Mouse (Mus musculus): ENCODE measurements around the gene Gm45717.

The Gm45717 gene

DNA sequence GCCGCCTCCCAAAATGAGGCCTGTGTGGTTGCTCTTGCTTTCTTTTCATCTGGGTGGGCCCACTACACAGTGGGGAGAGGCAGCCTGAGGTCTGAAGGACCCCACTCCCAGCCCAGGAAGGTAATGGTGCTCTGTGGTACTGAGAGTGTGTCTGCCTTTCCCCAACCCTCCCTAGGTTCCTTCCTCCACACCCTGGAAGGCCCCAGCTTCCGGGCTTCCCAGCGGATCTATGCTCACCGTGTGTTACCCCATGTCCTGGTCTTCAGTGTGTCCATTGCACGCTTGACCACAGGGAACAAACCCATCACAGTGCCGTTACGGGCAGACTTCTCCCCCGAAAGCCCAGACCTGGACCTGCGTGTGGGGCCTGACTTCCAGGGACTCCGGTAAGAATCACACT is 12.9 kb downstream of the Gm45717 start:
- DNase-seq (ENCODE audit: low read depth) = peak; percentile 34

DNA sequence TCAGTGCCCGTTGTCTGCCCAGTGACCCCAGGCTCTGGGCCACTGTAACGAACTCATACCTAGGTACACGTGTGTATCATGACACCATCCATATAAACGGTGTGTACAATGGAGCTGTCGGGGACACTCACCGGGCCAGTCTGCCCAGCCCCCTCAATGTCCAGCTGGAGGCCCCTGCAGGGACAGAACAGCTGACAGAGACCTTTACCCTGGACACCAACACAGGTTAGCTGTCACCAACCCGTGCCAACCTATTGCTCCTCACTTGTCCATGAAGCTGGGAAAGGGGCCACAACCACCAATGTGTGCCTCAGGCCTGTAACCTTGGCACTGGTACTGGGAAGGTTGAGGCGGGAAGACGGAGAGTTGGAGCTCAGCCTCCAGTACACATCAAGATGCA is 13.4 kb downstream of the Gm45717 start:
- DNase-seq (ENCODE audit: low read depth) = peak; percentile 43

DNA sequence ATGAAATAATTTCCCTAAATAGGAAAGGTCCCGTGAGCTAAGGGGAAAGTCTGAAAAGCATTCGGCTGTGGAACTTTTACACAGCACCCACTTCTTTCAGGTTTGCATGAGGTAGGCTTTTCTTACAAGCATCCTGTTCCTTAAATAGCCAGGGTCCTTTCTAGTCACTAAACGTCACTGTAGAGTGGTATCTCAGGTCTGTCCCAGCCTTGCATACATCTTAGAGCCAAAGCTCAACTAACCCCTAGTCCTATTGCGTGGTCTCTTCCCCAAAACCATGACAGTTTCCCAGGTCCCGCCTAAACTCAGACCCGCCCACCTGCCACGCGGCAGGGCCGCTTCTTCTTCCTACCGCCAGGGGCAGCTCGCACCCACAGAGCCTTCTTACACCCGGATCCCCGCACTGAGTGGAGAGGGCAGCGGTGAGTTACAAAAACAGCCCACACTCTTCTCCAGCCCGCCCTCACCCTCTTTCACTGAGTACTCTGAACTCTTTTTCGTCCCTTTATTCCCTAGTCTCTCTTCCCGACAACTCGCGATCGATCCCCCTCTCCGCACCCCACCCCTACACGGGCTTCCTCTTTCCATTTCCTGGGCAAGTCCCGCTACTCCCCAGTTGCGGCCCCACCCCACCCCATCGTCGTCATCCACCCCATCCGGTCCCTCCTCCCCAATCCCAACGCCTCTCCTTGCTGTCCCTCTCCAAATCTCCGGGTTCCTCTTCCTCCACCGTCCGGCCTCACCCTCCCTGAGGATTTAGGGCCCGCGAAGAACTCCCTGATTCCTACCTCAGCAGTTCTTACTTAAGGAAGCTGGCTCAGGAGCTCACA is 14.3 kb downstream of the Gm45717 start, which contains the start of gene Pgghg:
TSS of gene Pgghg (plus strand) at position 170 of the 830 bp plus-strand sequence.
- peak; percentile 93 for DNase-seq (ENCODE audit: low read depth)

DNA sequence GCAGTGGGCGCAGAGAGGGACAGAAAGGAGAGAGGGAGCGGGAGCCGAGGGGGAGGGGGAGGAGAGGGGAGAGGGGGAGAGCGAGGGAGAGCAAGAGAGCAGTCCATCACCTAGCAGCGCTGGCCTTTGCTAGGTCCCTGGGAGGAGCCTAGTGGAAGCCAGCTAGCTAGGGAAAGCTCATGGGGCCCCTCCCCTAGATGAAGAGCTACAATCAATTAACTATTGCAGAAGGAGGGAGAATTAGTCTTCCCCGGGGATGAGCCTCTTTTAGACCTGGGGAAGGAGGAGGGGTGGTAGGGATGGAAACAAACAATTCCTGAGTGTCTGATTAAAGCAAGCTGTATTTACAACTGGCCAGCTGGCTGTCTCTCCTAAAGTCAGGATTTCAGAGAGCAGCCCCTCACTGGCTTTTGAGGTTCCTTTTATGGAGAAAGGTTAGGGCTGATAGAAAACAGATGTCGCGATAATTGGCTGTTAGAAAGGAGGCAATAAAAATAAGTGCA is 16.0 kb downstream of the Gm45717 start:
- no peak for DNase-seq (ENCODE audit: low read depth)

DNA sequence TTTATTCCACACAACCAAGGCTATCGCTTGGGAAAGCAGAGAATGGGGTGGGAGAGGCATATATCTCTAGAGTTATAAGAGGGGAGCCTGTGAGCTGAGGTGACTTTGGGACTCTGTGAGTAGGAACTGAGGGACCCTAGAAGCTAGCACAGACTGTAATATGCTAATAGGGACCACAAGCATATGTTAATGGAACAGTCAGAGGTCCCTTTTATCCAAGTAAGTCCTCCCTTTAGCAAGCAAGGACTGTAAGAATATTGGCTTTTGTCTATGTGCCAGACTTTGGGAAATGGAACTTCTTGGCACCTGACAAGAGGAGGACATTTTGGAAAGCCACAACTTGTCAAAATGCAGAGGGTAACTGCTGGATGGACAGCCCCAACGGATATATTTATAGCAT is 16.8 kb downstream of the Gm45717 start:
- DNase-seq (ENCODE audit: low read depth) = no peak

DNA sequence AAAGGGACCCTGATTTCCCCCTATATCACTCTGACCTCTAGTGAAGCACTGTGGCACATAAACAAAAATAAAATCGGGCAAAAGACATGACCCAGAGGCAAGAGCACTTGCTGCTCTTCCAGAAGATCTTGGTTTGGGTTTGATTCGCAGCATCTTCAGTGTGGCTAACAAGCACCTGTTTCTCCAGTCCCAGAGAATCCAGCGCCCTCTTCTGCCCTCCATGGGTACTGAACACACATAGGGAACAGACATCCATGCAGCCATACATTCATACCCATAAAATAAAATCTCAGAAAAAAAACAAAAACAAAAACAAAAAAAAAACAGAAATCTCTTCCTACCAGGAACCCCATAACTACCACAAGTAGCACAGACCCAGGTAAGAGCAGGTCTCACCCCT is 17.3 kb downstream of the Gm45717 start:
- peak; percentile 53 for DNase-seq (ENCODE audit: low read depth)

DNA sequence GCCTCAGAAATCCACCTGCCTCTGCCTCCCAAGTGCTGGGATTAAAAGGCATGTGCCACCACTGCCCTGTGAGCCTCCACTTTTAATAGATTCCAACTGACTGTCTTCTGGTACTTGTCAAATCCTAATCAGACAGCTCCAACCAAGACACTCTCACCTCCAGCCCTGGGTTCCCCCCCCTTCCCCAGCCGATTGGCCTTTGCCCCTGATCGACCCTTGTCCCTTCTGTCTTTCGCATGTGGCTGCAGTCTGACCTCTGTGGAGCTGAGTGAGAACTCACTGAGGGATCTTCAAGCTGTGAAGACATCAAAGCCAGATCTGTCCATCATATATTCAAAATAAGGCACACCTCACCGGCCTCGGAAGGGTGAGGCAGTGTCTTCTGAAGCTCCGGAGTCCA is 28.6 kb downstream of the Gm45717 start:
- no peak for DNase-seq (ENCODE audit: low read depth)

DNA sequence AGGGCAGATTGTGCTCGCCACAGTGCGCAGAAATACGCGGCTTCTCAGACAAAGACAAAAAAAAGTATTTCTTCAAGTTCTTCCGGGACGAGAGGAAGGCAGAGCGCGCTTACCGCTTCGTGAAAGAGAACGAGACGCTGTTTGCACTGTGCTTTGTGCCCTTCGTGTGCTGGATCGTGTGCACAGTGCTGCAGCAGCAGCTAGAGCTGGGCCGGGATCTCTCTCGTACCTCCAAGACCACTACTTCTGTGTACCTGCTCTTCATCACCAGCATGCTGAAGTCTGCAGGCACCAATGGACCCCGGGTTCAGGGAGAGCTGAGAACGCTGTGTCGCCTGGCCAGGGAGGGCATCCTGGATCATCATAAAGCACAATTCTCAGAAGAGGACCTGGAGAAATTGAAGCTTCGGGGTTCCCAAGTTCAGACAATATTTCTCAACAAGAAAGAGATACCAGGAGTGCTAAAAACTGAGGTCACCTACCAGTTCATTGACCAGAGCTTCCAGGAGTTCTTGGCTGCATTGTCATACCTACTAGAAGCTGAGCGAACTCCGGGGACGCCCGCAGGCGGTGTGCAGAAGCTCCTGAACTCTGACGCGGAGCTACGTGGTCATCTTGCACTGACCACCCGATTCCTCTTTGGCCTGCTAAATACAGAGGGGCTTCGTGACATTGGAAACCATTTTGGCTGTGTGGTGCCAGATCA is 32.5 kb downstream of the Gm45717 start:
- DNase-seq (ENCODE audit: low read depth) = peak; percentile 32

DNA sequence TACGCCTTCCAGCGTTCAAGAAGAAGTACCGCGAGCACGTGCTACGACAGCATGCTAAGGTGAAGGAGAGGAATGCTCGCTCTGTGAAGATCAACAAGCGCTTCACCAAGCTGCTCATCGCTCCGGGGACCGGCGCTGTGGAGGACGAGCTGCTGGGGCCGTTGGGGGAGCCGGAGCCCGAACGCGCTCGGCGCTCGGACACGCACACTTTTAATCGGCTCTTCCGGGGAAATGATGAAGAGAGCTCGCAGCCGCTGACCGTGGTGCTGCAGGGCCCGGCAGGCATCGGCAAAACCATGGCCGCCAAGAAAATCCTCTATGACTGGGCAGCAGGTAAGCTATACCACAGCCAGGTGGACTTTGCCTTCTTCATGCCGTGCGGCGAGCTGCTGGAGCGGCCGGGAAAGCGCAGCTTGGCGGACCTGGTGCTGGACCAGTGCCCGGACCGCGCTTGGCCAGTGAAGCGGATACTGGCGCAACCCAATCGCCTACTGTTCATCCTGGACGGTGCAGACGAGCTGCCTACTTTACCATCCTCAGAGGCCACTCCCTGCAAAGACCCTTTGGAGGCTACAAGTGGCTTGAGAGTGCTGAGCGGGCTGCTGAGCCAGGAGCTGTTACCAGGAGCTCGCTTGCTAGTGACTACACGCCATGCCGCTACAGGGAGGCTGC is 33.2 kb downstream of the Gm45717 start:
- DNase-seq (ENCODE audit: low read depth) = peak; percentile 40

DNA sequence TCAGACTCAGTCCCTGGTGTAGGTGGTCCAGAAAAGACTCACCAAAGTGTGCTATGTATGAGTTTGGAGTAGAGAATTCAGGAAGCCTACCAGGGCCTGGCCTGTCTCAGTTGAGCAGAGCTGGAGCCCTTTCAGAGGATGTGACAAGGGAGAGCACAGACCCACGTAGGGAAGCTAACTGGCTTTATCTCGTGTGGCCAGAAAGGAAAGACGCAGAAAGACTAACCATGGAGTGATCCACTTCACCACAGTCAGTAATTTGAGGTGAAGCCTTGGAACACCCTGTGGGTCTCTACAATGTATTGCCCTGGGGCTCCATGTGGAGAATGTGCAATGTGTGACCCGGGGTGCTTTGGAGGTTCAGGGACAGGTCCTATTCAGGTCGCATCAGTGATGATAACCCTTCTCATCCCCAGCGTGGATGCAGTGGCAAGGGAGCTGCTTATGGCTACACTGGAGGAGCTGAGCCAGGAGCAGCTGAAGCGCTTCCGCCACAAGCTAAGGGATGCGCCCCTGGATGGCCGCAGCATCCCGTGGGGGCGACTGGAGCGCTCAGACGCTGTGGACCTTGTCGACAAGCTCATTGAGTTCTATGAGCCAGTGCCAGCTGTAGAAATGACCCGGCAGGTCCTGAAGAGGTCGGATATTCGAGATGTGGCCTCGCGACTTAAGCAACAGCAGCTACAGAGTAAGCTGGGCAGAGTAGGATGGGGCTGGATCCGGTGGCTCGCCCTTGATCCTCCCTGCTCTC is 34.3 kb downstream of the Gm45717 start:
- no peak for DNase-seq (ENCODE audit: low read depth)

DNA sequence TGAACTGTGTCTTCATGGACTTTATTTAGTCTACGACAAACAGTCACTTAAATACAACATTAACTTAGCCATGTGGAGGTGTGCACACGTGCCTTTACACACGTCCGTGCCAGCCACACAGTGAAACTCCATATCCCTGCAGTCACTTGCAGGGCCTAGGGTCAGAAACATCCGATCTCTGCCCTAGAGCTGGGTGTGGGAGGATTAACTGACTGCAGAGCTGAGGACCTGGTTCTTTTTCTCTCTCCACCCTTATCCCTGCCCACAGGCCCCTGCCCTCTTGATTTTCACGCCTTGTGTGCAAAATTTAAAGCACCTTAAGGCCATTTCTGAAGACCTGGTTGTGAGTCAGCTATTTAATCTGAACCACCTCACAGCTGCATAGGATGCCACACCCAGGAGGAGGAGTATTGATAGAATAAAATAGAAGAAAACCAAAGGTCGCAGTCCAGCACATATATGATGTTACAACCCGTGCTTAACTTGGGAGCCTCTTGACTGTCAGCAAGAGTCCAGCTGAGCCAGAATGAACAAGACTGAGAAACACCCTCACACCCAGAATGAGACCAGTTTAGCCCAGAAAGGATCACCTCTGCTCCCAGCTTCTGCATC is 35.2 kb downstream of the Gm45717 start, which contains the start of gene Nlrp6:
TSS of gene Nlrp6 (plus strand) at position 485 of the 612 bp plus-strand sequence.
- DNase-seq (ENCODE audit: low read depth) = no peak

DNA sequence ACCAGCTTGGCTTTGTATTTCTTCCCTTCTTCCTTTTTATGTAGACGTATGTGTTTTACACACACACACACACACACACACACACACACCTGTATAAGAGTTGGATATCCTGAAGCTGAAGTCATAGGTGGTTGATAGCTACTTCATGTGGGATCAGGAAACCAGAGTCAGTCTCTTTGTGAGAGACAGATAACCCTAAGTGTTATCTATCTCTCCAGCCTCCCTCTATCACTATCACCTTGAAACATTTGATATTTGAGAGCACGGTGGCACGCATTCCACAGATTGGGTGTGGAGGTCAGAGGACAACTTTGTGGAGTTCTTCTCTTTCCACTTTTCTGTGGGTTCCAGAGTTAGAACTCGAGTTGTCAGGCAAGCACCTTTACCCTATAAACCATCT is 35.8 kb downstream of the Gm45717 start:
- DNase-seq (ENCODE audit: low read depth) = no peak

DNA sequence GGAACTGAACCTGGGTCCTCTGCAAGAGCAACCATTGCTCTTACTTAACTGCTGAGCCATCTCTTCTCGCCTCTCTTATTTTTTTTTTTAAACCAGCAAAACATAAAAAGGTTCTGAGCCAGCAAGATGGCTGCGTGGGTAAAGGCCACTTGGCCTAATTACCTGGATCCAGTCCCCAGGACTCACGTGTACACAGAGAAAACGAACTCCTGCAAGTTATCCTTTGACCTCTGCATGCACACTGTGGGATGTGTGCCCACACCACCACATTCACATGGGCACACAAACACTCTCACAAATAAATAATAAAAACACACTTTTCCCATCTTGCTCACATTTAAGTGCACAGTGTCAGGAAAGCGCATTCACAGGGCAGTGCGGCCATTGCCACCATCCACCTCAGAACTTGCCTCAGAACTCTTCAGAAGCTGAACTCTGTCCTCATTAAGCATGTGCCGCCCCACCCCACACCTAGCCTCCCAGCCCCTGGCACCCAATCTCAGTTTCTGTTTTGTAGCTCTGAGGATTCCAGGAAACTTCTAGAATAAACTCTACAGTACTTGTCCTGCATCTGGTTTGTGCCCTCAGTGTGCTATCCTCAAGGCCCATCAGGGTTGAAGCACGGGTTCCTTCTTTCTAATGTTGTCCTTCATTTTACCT is 41.6 kb downstream of the Gm45717 start:
- no peak for DNase-seq (ENCODE audit: low read depth)

DNA sequence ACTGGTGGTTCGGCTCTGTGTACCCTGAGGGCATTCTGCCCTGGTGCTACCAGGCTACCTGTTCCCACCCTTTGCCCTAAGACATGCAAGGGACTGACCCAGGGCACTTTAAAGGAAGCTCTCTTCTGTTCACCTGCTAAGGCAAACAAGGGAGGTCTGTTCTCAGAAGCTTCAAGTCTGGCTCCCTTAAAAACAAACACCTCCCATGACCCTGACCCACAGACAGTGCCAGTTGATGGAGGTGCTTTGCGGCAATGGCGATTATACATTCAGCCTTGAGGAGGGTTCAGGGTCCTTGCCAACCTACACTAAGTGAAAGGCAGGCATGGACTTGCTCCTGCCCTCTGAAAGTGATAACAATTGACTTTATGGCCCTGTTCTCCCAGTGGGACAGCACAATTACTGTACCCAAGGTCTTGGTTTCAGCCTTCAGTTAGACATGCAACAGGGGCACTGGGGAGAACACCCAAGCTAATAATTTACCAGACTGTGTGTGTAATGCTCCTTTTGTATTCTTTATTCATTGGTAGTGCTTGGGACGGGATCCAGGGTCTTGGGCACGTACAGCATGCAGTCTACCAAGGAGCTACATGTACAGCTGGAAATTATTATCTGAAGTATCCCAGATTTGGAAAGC is 42.8 kb downstream of the Gm45717 start:
- DNase-seq (ENCODE audit: low read depth) = no peak

DNA sequence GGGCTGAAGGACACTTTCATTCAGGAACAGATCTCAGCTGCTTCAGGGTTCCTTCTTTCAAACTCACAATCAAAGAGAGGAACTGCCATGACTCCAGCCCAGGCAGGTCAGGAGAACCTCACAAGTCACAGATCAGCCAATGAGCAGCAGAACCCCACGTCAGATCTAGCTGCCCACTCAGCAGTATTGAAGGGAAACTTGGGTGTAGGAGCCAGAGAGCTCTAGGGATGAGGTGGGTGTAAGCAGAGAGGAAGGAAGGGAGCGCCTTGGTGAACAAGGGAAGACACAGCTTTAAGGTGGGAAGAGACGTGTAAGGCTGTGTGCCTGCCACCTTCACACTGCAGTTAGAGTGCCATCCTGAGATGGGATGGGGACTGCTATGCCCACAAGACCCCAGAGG is 43.4 kb downstream of the Gm45717 start:
- DNase-seq (ENCODE audit: low read depth) = no peak

DNA sequence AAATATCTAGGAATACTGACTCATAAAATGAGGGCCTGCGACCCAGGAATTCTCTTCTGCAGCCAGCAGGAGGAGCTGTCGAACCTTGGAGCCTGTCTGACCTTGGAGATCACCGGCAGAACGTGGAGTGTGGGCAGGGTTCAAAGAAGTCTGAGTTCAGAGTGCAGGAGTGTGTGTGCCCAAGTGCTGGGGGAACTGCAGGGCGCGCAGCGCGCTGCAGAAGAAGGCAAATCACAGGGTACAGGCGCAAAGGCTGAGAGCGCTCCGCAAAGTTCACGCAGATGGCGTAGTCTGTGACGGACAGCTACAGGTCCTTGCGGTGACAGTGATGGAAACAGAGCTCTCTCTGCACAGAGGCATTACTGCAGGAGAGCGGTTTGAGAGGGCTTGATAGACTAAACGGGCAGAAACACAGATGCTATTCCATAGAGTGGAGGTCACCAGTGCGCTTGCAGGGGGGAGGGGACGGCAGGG is 47.1 kb downstream of the Gm45717 start:
- peak; percentile 87 for DNase-seq (ENCODE audit: low read depth)

DNA sequence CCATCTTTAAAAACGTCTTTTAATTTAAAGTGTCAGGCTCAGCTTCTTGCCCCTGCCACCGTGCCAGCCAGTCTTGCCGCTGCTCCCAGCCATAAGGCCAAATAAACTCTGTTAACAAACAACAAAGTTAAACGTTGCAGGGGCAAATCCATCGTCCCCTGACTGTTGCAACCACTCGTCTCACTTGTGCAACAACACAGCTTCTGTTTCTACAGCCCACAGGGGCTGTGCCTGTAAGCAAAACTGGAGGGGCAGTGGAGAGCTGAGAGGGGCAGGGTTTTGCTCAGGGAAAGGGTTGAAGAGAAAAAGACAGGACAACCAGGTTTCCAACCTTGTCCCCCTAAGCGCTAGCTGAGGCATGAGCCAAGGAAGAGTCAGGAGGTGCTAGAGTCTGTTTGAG is 47.6 kb downstream of the Gm45717 start:
- no peak for DNase-seq (ENCODE audit: low read depth)

DNA sequence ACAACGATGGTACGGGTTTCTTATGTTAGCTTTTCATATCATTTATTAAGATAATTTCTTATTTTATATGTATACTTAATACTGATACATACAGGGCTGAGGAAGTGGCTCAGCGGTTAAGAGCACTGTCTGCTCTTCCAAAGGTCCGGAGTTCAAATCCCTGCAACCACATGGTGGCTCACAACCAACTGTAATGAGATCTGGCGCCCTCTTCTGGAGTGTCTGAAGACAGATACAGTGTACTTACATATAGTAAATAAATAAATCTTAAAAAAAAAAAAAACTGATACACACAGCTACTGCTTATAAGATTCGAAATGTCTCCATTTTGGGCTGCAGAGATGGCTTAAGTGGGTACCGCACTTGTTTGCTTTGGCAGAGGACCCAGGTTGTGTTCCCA is 48.0 kb downstream of the Gm45717 start:
- DNase-seq (ENCODE audit: low read depth) = peak; percentile 41

DNA sequence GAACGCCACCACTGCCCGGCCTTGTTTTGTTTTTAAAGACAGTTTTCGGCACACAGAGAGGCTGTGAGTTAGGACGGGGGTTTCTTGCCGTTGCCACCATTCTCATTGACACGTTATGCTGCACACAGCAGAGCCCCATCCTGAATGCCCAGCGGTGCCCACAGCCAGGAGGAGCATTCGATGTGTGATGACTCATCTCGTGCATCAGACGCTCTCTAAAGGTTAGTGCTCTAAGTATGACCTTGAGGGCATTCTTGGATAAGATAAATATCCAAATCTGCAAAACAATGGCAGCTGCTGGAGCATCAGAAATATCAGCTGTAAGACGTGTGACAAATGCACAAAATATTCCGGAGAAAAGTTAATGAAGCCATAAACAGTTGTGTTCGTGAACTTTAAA is 48.6 kb downstream of the Gm45717 start:
- no peak for DNase-seq (ENCODE audit: low read depth)

DNA sequence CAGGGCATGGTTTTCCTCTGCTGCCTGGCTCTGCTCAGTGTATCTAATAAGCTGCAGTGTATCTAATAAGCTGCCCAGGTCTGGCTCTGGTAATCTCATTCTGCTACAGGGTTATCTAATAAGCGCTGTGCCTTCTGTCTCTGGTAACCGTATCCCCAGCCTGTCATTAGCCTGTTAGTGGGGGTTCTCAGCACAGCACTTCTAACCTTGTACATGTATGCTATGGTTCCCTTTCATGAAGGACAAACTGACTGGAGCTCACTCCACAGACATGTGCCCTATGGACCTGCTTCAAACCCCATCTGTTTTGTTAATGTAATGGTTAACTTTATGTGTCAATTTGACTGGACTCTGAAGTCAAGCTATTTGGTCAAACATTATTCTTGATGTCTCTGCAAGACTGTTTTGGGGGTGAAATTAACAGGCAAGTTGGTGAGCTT is 50.1 kb downstream of the Gm45717 start:
- no peak for DNase-seq (ENCODE audit: low read depth)

Measured in induced T-regulatory cell, adult 2 months (primary cell).